Mouse (Mus musculus) E14TG2a.4 (cell line): ENCODE results near the gene Prnd.

ENCODE experiments used
- CTCF ChIP-seq: conservative IDR thresholded peaks from 2 replicates; pipeline ENCODE4 v1.5.1; 2014; ENCODE audit warnings: low read length
- POU5F1 ChIP-seq: IDR thresholded peaks from 2 replicates; pipeline ENCODE4 v1.6.1; 2014; ENCODE audit warnings: low read length, borderline replicate concordance

DNA sequence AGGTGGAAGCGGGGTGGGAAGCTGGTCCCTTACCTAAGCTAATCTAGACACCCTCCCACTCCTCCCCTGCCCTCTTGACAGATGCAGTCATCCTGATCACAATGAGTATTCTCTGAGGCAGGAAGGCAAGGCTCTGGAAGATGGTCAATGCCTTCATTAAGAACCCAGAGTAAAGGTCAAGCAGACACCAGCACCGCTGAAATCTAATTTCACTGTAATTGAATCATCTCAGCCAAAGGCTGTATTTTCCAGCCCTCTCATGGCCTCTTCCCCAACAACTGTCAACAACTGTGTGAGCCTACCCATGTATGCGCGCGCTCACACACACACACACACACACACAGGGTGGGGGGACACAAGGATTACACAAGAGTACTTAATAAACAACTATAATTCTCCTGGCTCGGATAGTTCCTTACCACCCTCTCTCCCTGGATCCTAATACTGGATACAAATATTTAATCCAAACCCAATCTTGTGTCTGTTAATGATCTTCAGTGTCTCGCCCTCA lies 42.3 kb upstream of the Prnd start:
- TF ChIP-seq CTCF (no peak), POU5F1 (no peak)
